Mouse (Mus musculus) liver, postnatal 0 days (tissue): Measurements from ENCODE around the gene Zp3r.

Experiments
- CTCF ChIP-seq: sonication (generic); IDR thresholded peaks from 2 replicates; pipeline ENCODE4 v1.5.1; 2016; ENCODE audit warnings: antibody characterized with exemption, low read depth
- EP300 ChIP-seq: IDR thresholded peaks from 2 replicates; pipeline ENCODE4 v1.6.1; 2016; ENCODE audit warnings: antibody characterized with exemption, low read depth, mild to moderate bottlenecking

GRCm38 (mm10) chr1:130678551-130678950, 49.1 kb upstream of the Zp3r start:
- no peak for TF ChIP-seq CTCF
- peak; percentile 75 for TF ChIP-seq EP300
